Mouse (Mus musculus): ENCODE results near the gene Ptges3l. TPM values are rescaled to one million over a fixed set of nuclear protein-coding genes. Genes with fewer than 3 reads are reported as not detected.
"Not testable (repeated sequence)": the region's sequence is repeated elsewhere in the genome, so short reads cannot be mapped to it uniquely, and the experiment has no call there.

Ptges3l gene
- total RNA-seq, 2 experiments from 2014 or later = 4.1 to 4.5 TPM

- no peak for DNase-seq (ENCODE audit: low spot score in 2 of 2)
Measured at GRCm38 (mm10) chr11:101458217-101458616, 33.1 kb upstream of the Ptges3l start.

DNA sequence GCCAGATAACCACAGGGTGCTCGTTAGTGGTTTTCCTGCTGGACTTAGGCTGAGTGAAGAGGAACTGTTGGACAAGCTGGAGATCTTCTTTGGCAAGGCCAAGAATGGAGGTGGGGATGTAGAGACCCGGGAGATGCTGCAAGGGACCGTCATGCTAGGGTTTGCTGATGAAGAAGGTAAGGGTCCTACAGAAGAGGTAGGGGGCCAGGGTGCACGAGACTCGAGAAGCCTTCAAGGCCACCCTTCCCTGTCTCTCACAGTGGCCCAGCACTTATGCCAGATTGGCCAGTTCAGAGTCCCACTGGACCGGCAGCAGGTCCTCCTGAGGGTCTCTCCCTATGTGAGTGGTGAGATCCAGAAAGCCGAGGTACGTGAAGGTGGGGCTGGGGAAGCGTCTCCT is 32.5 kb upstream of the Ptges3l start:
- no peak for DNase-seq (ENCODE audit: low spot score in 2 of 2)

DNA sequence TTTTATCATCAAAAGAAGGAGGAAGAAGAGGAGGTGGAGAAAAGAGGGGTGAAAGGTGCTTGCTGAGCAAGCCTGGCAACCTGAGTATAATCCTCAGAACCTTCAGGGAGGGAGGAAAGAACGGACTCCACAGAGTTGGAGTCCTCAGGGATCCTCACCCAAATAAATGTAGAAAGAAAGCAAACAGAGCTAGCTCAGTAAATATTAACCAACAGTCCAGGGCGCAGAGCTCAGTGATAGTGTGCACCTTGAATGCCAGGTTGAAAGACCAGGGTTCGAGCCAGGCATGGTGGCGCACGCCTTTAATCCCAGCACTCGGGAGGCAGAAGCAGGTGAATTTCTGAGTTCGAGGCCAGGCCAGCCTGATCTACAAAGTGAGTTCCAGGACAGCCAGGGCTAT is 30.5 kb upstream of the Ptges3l start:
- no peak for DNase-seq (ENCODE audit: low spot score in 2 of 2)

- no peak for DNase-seq (ENCODE audit: low spot score in 2 of 2)
Measured at GRCm38 (mm10) chr11:101454702-101455101, 29.6 kb upstream of the Ptges3l start.

DNA sequence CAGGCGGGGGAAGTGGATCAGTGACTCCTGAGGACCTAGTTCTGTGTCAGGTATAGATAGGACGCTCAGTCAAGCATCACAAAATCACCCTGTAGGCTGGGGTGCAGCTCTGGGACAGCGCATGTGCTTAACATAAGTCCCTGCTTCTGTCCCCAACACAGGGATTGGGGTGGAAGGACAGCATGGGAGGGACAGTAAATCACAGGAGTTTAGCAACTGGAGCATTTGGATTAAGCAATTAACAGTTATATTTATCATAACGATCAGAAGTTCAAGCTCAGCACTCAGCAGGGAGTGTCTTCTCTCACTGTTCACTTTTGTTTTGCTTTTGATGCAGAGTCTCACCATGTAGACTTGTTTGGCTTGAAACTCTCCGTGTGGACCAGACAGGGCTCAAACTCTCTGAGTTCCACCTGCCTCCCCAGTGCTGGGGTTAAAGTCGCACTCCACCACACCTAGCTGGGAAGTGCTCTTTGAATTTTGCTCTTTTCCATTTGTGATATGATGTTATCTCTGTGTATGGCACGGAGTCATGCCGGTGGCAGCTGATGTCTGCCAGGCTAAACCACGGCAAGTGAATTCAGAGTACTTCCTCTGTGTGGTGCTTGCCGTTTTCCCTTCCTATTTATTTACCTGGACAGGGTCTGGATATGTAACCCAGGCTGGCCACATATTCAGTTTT is 27.1 kb upstream of the Ptges3l start:
- no peak for DNase-seq (ENCODE audit: low spot score in 2 of 2)

DNA sequence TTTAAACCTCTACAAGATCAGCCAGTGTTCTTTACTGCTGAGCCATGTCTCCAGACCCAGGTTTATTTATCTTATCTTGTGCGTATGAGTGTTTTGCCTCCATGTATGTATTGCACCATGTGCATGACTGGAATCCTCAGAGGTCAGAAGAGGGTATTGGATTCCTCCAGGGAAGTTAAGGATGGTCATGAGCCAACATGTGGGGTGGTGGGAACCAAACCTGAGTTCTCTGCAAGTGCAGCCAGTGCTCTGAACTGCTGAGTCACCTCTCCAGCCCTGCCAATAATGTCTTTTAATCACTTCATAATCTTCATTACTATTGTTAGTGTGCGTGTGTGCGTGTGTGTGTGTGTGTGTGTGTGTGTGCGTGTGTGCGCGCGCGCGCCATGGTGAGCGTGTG is 26.4 kb upstream of the Ptges3l start:
- no peak for DNase-seq (ENCODE audit: low spot score in 2 of 2)

- DNase-seq (ENCODE audit: low spot score in 2 of 2) = no peak
Measured at GRCm38 (mm10) chr11:101450394-101450793, 25.3 kb upstream of the Ptges3l start.

DNA sequence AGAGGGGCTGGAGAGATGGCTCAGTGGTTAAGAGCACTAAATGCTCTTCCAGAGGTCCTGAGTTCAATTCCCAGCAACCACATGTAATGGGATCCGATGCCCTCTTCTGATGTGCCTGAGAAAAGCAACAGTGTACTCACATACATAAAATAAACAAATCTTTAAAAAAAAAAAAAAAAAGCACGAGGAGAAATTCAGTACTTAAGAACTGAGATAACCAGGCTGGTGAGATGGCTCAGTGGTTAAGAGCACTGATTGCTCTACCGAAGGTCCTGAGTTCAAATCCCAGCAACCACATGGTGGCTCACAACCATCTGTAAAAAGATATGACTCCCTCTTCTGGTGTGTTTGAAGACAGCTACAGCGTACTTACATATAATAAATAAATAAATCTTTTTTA is 24.5 kb upstream of the Ptges3l start:
- DNase-seq (ENCODE audit: low spot score in 2 of 2) = not testable (repeated sequence)

DNA sequence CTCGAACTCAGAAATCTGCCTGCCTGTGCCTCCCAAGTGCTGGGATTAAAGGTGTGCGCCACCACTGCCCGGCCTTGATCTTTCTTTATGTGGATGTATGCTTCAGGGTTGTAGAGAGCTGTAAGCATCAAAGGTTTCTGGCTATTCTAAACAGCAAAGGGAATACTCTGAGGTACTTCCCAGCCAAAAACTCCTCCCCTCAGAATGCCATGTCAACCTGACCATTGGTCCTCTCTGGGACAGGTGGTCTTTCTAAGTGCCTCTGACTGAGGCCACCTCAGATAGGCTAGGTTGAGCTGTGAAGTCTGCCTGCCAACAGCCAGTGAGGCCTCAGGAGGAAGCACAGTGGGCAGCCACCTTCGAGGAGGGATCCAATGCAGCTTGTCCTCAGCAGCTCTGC is 23.8 kb upstream of the Ptges3l start:
- no peak for DNase-seq (ENCODE audit: low spot score in 2 of 2)

- DNase-seq (ENCODE audit: low spot score in 2 of 2) = no peak
Measured at GRCm38 (mm10) chr11:101448274-101448746, 23.2 kb upstream of the Ptges3l start, which contains the start of gene Ifi35. Gene Ifi35, plus strand, starts transcription at chr11:101448407.

DNA sequence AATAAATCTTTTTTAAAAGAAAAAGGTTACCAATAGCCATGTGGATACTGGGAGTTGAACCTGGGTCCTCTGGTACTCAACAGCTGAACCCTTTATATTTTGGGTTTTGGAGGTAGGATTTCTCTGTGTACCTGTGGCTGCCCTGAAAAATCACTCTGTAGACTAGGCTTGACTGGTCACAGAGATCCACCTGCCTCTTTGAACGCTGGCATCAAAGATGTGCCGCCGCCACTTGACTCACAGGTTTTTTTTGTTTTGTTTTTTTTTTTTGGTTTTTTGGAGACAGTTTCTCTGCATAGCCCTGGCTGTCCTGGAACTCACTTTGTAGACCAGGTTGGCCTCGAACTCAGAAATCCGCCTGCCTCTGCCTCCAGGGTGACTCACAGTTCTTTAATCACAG is 22.7 kb upstream of the Ptges3l start:
- DNase-seq (ENCODE audit: low spot score in 2 of 2) = no peak

DNA sequence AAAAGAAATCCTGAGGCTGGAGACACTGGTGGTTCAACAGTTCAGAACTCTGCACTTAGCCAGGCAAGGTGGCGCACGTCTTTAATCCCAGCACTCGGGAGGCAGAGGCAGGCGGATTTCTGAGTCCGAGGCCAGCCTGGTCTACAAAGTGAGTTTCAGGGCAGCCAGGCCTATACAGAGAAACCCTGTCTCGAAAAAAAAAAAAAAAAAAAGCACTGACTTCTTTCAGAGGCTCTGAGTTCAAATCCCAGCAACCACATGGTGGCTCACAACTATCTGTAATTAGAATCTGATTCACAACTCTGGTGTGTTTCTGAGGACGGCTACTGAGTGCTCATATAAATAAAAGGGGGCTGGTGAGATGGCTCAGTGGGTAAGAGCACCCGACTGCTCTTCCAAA is 21.7 kb upstream of the Ptges3l start:
- DNase-seq (ENCODE audit: low spot score in 2 of 2) = not testable (repeated sequence)

- DNase-seq (ENCODE audit: low spot score in 2 of 2) = no peak
Measured at GRCm38 (mm10) chr11:101446319-101446718, 21.2 kb upstream of the Ptges3l start.

- no peak for DNase-seq (ENCODE audit: low spot score in 2 of 2)
Measured at GRCm38 (mm10) chr11:101442760-101443159, 17.6 kb upstream of the Ptges3l start.

GRCm38 (mm10) chr11:101442127-101442693 is 17.1 kb upstream of the Ptges3l start, which contains the start of gene Rpl27:
Gene Rpl27, plus strand, starts transcription at chr11:101442298.
- DNase-seq (ENCODE audit: low spot score in 2 of 2) = peak; percentile 94 to 97

- DNase-seq (ENCODE audit: low spot score in 2 of 2) = not testable (repeated sequence)
Measured at GRCm38 (mm10) chr11:101441450-101442126, 16.5 kb upstream of the Ptges3l start.

DNA sequence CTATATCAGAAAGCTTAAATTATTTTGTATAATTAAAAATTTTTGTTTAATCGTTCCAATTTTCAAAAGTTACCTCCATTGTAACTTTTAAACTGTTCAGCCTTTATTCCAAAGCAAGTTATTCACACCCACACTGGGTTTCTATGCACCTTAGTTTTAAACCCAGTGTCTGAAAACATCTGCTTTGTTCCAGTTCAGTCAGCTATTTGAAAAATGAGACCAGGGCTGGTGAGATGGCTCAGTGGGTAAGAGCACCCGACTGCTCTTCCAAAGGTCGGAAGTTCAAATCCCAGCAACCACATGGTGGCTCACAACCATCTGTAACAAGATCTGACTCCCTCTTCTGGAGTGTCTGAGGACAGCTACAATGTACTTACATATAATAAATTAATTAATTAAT is 12.9 kb upstream of the Ptges3l start:
- not testable (repeated sequence) for DNase-seq (ENCODE audit: low spot score in 2 of 2)

DNA sequence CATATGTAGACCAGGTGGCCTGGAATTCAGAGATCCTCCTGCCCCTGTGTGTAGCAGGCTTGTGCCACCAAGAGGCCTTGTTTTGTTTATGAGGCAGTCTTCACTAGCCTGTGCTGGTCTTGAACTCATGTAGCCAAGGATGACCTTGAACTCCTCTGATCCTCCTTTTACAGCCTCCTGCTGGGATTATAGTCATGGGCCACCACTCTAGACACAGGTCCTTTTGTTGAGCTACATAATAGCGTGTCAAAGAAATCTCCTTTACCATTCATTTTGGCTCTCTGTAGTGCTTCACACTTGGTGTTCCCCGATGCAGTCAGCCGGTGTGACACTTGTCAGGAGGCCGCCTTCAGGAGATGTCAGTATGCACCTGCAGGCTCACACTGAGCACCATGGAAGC is 11.8 kb upstream of the Ptges3l start:
- no peak for DNase-seq (ENCODE audit: low spot score in 2 of 2)

DNA sequence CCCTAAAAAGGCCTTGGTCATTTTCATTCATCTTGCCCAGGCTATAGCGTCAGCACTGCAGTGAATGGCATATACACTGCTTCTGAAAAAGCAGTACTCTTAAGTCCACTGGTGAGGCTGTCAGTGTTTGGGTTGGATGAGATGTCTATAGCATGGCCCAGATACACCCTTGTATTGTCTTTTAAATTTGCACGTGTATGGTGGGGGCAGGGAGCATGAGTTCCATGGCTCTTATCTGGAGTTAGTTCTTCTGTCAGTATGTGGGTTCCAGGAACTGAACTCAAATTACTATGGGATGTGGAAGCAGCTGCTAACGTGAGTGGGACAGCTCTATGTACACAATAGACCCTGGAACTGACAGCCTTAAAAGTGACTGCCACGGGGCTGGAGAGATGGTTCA is 10.7 kb upstream of the Ptges3l start:
- DNase-seq (ENCODE audit: low spot score in 2 of 2) = no peak

- DNase-seq (ENCODE audit: low spot score in 2 of 2) = no peak
Measured at GRCm38 (mm10) chr11:101433396-101433795, 8.3 kb upstream of the Ptges3l start.

DNA sequence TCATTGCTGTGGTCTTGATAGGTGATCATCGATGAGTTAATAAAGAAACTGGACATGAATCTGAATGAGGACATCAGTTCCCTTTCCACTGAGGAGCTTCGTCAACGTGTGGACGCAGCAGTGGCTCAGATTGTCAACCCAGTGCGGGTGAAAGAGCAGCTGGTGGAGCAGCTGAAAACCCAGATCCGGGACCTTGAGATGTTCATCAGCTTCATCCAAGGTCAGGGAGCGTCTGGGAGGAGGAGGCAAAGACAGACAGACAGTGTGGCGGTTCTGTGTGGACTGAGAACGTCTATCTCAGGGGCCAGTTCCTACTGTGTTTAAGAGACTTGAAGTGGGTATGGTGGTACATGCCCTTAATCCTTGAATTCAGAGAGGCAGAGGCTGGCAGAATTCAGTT is 6.2 kb upstream of the Ptges3l start:
- DNase-seq (ENCODE audit: low spot score in 2 of 2) = no peak

- no peak for DNase-seq (ENCODE audit: low spot score in 2 of 2)
Measured at GRCm38 (mm10) chr11:101426165-101426564, 1.0 kb upstream of the Ptges3l start.

Data from left cerebral cortex, adult 18-20 months (tissue).